Mouse (Mus musculus) right cerebral cortex, postnatal 36 days (tissue): ENCODE measurements around the gene Suox.
"Not testable (repeated sequence)": the region's sequence is repeated elsewhere in the genome, so short reads cannot be mapped to it uniquely, and the experiment has no call there.

Experiments used
- DNase-seq, 2 experiments: peaks; one replicate each; pipeline ENCODE4 v3.0.0; 2022; ENCODE audit warnings: low spot score in 2 of 2, mixed read lengths in 1 of 2

The Suox gene

DNA sequence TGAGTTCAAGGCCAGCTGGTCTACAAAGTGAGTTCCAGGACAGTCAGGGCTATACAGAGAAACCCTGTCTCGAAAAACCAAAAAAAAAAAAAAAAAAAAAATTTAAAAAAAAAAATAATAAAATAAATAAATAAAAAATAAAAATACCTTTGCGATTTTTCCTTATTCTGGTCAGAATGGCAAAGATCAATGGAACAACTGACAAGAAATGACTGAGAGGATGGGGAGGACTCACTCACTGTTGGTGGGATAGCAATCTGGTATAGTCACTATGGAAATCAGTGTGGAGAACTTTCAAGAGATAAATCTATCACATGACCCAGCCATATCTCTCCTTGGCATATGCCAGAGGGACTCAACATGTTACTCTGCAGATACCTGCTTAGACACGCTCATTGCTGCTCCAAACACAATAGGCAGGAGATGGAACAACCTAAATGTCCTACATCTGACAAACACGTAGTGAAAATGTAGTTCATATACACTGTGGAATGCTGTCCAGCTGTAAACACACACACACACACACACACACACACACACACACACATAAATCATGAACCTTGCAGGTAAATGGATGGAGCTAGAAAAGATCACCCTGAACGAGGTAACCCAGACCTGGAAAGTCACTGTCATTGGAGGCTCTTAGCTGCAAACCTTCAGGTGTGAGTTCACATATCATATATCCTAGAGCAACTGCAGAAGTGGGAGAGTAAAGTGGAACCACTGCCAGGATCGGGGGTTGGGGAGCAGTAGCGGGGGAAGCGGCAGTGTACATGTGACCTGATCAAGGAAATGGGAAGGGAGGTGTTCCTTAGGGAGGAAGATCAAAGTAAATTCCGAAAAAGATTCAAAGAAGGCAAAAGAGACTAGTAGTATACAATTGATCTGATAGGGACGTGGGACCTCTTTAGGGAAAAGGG lies 46.2 kb downstream of the Suox start:
- DNase-seq: no peak

GRCm38 (mm10) chr10:128626311-128627310 lies 47.3 kb downstream of the Suox start, which contains the start of gene Rps26:
TSS of gene Rps26 (minus strand) at chr10:128626747.
- DNase-seq: peak; percentile 86 to 94

GRCm38 (mm10) chr10:128625287-128625894 lies 48.5 kb downstream of the Suox start:
- DNase-seq: no peak

GRCm38 (mm10) chr10:128623106-128623613 lies 50.7 kb downstream of the Suox start:
- DNase-seq: not testable (repeated sequence)

- no peak for DNase-seq
Observed at GRCm38 (mm10) chr10:128622702-128623101, 51.2 kb downstream of the Suox start.

DNA sequence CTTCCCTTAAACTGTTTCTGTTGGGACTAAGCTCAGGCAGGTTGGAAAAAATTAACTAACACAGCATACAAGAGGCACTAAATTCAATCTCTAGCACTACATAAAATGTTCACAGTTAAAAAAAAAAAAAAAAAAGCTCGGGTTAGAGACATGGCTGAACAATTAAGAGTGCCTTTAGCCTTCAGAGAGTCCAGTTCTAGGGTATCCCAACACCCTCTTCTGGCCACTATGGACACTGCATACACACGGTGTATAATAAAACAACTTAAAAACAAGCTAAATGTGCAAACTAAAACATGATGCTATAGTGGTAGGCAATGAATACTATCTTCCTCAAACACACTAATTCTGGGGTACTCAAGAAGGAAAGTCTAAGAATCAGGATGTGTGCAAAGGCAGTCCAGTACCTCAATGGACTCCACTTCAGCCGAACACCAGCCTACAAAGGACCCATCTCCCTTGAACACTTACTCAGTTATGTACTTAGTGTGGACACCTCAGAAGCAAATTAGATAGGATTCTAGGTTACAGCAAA lies 51.8 kb downstream of the Suox start:
- no peak for DNase-seq

DNA sequence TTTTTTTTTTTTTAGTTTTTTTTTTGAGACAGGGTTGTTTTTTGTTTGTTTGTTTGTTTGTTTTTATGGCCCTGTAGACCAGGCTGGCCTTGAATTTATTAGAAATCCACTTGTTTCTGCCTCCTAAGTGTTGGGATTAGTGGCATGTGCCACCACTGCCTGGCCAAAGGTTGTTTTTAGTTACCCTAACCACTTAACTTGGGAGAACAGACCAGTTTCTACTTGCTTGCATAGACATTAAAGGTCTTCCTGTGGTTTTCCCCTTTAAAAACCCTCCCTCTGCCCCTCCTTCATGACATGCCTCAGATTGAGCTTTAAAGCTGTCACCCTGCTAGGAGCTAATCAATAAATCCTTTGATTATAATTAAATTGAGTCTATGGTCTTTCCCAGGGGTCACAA lies 53.6 kb downstream of the Suox start:
- no peak for DNase-seq
